Mouse (Mus musculus): ENCODE data around the gene Mrpl43.
"Not testable (repeated sequence)": the region's sequence is repeated elsewhere in the genome, so short reads cannot be mapped to it uniquely, and the experiment has no call there.

The Mrpl43 gene

GRCm38 (mm10) chr19:45005957-45006712 lies at the start of gene Mrpl43:
TSS of gene Mrpl43 (minus strand) at chr19:45006442.
- peak; percentile 96 for DNase-seq

- no peak for DNase-seq
These were observed 48.8 kb upstream of the Mrpl43 start for GRCm38 (mm10) chr19:45054892-45055690.

- no peak for DNase-seq
These were observed 47.2 kb upstream of the Mrpl43 start for GRCm38 (mm10) chr19:45053451-45053850.

- no peak for DNase-seq
These were observed 43.3 kb upstream of the Mrpl43 start for GRCm38 (mm10) chr19:45049523-45049922.

- DNase-seq: no peak
These were observed 42.6 kb upstream of the Mrpl43 start for GRCm38 (mm10) chr19:45048644-45049365.

- DNase-seq: peak; percentile 55
These were observed 41.8 kb upstream of the Mrpl43 start for GRCm38 (mm10) chr19:45047935-45048643.

GRCm38 (mm10) chr19:45047417-45047934 lies 41.2 kb upstream of the Mrpl43 start, which contains the start of gene Sfxn3:
TSS of gene Sfxn3 (plus strand) at chr19:45047503.
- peak; percentile 96 for DNase-seq

GRCm38 (mm10) chr19:45046523-45047321 lies 40.5 kb upstream of the Mrpl43 start:
- peak; percentile 91 for DNase-seq

GRCm38 (mm10) chr19:45045651-45046050 lies 39.4 kb upstream of the Mrpl43 start, which contains the start of gene Pdzd7:
TSS of gene Pdzd7 (minus strand) at chr19:45045717.
- no peak for DNase-seq

GRCm38 (mm10) chr19:45045236-45045635 lies 39.0 kb upstream of the Mrpl43 start:
- no peak for DNase-seq

GRCm38 (mm10) chr19:45044389-45044927 lies 38.2 kb upstream of the Mrpl43 start:
- DNase-seq: no peak

GRCm38 (mm10) chr19:45040214-45040613 lies 34.0 kb upstream of the Mrpl43 start:
- no peak for DNase-seq

- DNase-seq: not testable (repeated sequence)
These were observed 32.0 kb upstream of the Mrpl43 start for GRCm38 (mm10) chr19:45038198-45038597.

- DNase-seq: peak; percentile 42
These were observed 30.6 kb upstream of the Mrpl43 start for GRCm38 (mm10) chr19:45036867-45037266.

- peak; percentile 64 for DNase-seq
These were observed 26.5 kb upstream of the Mrpl43 start for GRCm38 (mm10) chr19:45032570-45033332.

- DNase-seq: peak; percentile 86
These were observed 25.5 kb upstream of the Mrpl43 start for GRCm38 (mm10) chr19:45031780-45032179.

GRCm38 (mm10) chr19:45030746-45031693 lies 24.8 kb upstream of the Mrpl43 start:
- peak; percentile 90 for DNase-seq

- peak; percentile 70 for DNase-seq
These were observed 23.9 kb upstream of the Mrpl43 start for GRCm38 (mm10) chr19:45030111-45030510.

- DNase-seq: no peak
These were observed 23.3 kb upstream of the Mrpl43 start for GRCm38 (mm10) chr19:45029571-45029970.
